Mouse (Mus musculus) testis, adult 2 months (tissue): ENCODE results near the gene Prnd. TPM values are rescaled to one million over a fixed set of nuclear protein-coding genes. Genes with fewer than 3 reads are reported as not detected.

Experiments
- H3K27ac ChIP-seq: fragments of 200-500 bp; 2 replicates; pipeline ENCODE4 v1.5.1; 2012; ENCODE audit warnings: low read depth, low read length; ENCODE audit not compliant: control insufficient read depth, insufficient read depth
- H3K27me3 ChIP-seq: fragments of 200-500 bp; 2 replicates; pipeline ENCODE4 v1.6.1; 2012; ENCODE audit warnings: mild to moderate bottlenecking, low read length, moderate library complexity; ENCODE audit not compliant: control insufficient read depth, insufficient read depth
- H3K36me3 ChIP-seq: fragments of 200-500 bp; 2 replicates; pipeline ENCODE4 v1.6.1; 2012; ENCODE audit warnings: mild to moderate bottlenecking, low read length; ENCODE audit not compliant: control insufficient read depth, insufficient read depth
- H3K4me1 ChIP-seq: fragments of 200-500 bp; 2 replicates; pipeline ENCODE4 v1.6.1; 2012; ENCODE audit warnings: low read length; ENCODE audit not compliant: control insufficient read depth, insufficient read depth
- H3K4me3 ChIP-seq: fragments of 200-500 bp; 2 replicates; pipeline ENCODE4 v1.5.1; 2012; ENCODE audit warnings: low read depth, mild to moderate bottlenecking, low read length, moderate library complexity, mixed read lengths; ENCODE audit not compliant: control insufficient read depth
- CTCF ChIP-seq: fragments of 200-500 bp; IDR thresholded peaks from 2 replicates; pipeline ENCODE4 v1.5.1; 2012; ENCODE audit warnings: low read depth, mild to moderate bottlenecking, inconsistent platforms, low read length, moderate library complexity; ENCODE audit not compliant: control insufficient read depth, insufficient read depth, insufficient replicate concordance
- POLR2A ChIP-seq: fragments of 200-500 bp; IDR thresholded peaks from 2 replicates; pipeline ENCODE4 v1.6.1; 2012; ENCODE audit warnings: low read depth, mild to moderate bottlenecking, inconsistent platforms, low read length, moderate library complexity; ENCODE audit not compliant: control insufficient read depth
- polyA plus RNA-seq: library from polyadenylated mRNA; depleted of rRNA; stranded (reverse); fragments of >200 nt; gene quantifications from 2 replicates; pipeline ENCODE4 v1.2.3, GENCODE M21; 2012

The Prnd gene
- polyA plus RNA-seq, 1 experiment = 107 TPM

GRCm38 (mm10) chr2:131961671-131962070 lies 11.0 kb downstream of the Prnd start:
- no peak overlapping the region for H3K4me3 ChIP-seq
- H3K4me1 ChIP-seq = no peaks in the 10 kb centered on the region
- no peaks in the 10 kb centered on the region for H3K27me3 ChIP-seq
- no peak overlapping the region for H3K27ac ChIP-seq
- no peak for TF ChIP-seq POLR2A
- TF ChIP-seq CTCF = no peak
- H3K36me3 ChIP-seq = no peaks in the 10 kb centered on the region

- Histone ChIP-seq H3K4me3 (no peak overlapping the region), H3K4me1 (no peaks in the 10 kb centered on the region), H3K27me3 (no peaks in the 10 kb centered on the region), H3K36me3 (no peaks in the 10 kb centered on the region), H3K27ac (no peak overlapping the region)
- TF ChIP-seq POLR2A (no peak), CTCF (no peak)
Observed at GRCm38 (mm10) chr2:131970597-131970996, 19.9 kb downstream of the Prnd start.

- no peaks in the 10 kb centered on the region for H3K36me3 ChIP-seq
- TF ChIP-seq POLR2A (no peak), CTCF (no peak)
- H3K4me3 ChIP-seq = no peak overlapping the region
- H3K27ac ChIP-seq = no peak overlapping the region
- H3K27me3 ChIP-seq = no peaks in the 10 kb centered on the region
- H3K4me1 ChIP-seq = no peaks in the 10 kb centered on the region
Observed at GRCm38 (mm10) chr2:131971098-131971497, 20.4 kb downstream of the Prnd start.

GRCm38 (mm10) chr2:131976663-131977062 lies 26.0 kb downstream of the Prnd start:
- Histone ChIP-seq H3K36me3 (no peaks in the 10 kb centered on the region), H3K27me3 (no peaks in the 10 kb centered on the region), H3K27ac (no peak overlapping the region), H3K4me1 (no peaks in the 10 kb centered on the region), H3K4me3 (no peak overlapping the region)
- TF ChIP-seq POLR2A (no peak), CTCF (no peak)

- no peak overlapping the region for H3K4me3 ChIP-seq
- H3K4me1 ChIP-seq = no peaks in the 10 kb centered on the region
- TF ChIP-seq POLR2A = no peak
- H3K27ac ChIP-seq = no peak overlapping the region
- no peaks in the 10 kb centered on the region for H3K36me3 ChIP-seq
- no peaks in the 10 kb centered on the region for H3K27me3 ChIP-seq
Observed at GRCm38 (mm10) chr2:131980866-131981265, 30.2 kb downstream of the Prnd start.

- Histone ChIP-seq H3K4me1 (no peaks in the 10 kb centered on the region), H3K27ac (no peak overlapping the region), H3K4me3 (no peak overlapping the region), H3K36me3 (no peaks in the 10 kb centered on the region), H3K27me3 (no peaks in the 10 kb centered on the region)
- TF ChIP-seq CTCF (peak; percentile 59; the same call in 1 of the 2 replicates), POLR2A (no peak)
Observed at GRCm38 (mm10) chr2:131982546-131983196, 32.0 kb downstream of the Prnd start.

GRCm38 (mm10) chr2:131987950-131988349 lies 37.3 kb downstream of the Prnd start:
- no peaks in the 10 kb centered on the region for H3K27me3 ChIP-seq
- TF ChIP-seq CTCF (no peak), POLR2A (no peak)
- no peaks in the 10 kb centered on the region for H3K4me1 ChIP-seq
- no peaks in the 10 kb centered on the region for H3K36me3 ChIP-seq
- H3K27ac ChIP-seq = no peak overlapping the region
- no peak overlapping the region for H3K4me3 ChIP-seq

- Histone ChIP-seq H3K27me3 (no peaks in the 10 kb centered on the region), H3K36me3 (no peaks in the 10 kb centered on the region)
- TF ChIP-seq POLR2A (no peak), CTCF (no peak)
Observed at GRCm38 (mm10) chr2:131988550-131988949, 37.9 kb downstream of the Prnd start.

More at GRCm38 (mm10) chr2:131988550-131988949, 37.9 kb downstream of the Prnd start:
- Histone ChIP-seq H3K4me1 (no peaks in the 10 kb centered on the region), H3K4me3 (no peak overlapping the region), H3K27ac (no peak overlapping the region)
